25 mouse cellular contexts compared by ENCODE assay signal in the genomic region with DNA sequence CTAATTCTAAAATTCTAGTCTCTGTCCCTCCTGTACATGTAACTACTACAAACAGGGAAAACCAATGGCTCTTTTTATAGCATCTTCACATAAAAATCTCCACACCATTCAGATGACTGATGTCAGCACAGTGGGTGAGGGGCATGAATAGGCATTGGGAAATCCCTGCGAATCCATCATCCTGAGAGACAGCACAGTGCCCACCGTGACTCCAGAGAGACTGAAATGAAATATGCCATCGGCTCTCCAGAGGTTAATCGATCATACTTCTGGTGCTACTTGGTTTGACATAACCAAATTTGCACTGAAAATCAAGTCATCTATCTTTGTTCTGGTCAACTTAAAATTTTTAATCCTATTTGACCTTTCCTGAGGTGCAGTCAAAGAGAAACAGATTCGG.
DNase-seq lines count a peak whose midpoint lies in the region; ATAC-seq lines count a peak whose summit lies in the region.
"Had no signal": no experiment of that assay in that cellular context is flagged by ENCODE, and none has a peak within 500 bp of the region (broad histone marks: within the 10 kb centered on the region; RNA-seq: fewer than 3 reads in every experiment).

No protein-coding gene starts in this region.

- no peaks in the 10 kb centered on the region for H3K27me3 ChIP-seq in hindbrain, embryonic 11.5 days (ENCODE audit: control insufficient read depth, insufficient read depth, low read length)
- H3K27me3 ChIP-seq in hindbrain, embryonic 13.5 days, result no peaks in the 10 kb centered on the region
- no peaks in the 10 kb centered on the region for H3K27me3 ChIP-seq in neural tube, embryonic 11.5 days (ENCODE audit: control insufficient read depth, insufficient read depth, low read length)
- H3K27me3 ChIP-seq in neural tube, embryonic 15.5 days (replicated peaks), result no peaks in the 10 kb centered on the region
- H3K27me3 ChIP-seq: CH12.LX; embryonic facial prominence, embryonic 12.5 days; embryonic facial prominence, embryonic 15.5 days; Patski had no signal

- no peaks in the 10 kb centered on the region for H3K36me3 ChIP-seq in hindbrain, embryonic 11.5 days (ENCODE audit: control insufficient read depth, insufficient read depth, low read length)
- no peaks in the 10 kb centered on the region for H3K36me3 ChIP-seq in hindbrain, embryonic 13.5 days
- H3K36me3 ChIP-seq in neural tube, embryonic 11.5 days (ENCODE audit: control insufficient read depth, insufficient read depth, low read length), result no peaks in the 10 kb centered on the region
- H3K36me3 ChIP-seq in neural tube, embryonic 15.5 days, result no peaks in the 10 kb centered on the region
- H3K36me3 ChIP-seq: embryonic facial prominence, embryonic 12.5 days; embryonic facial prominence, embryonic 15.5 days; G1E had no signal

- WGBS in hindbrain, embryonic 11.5 days, result 62% methylated on average over 5 of the region's 5 CpGs
- WGBS in hindbrain, embryonic 13.5 days, result 52% methylated on average over 5 of the region's 5 CpGs
- WGBS in neural tube, embryonic 11.5 days, result 47% methylated on average over 5 of the region's 5 CpGs
- WGBS in neural tube, embryonic 15.5 days, result 46% methylated on average over 5 of the region's 5 CpGs

- H3K9me3 ChIP-seq in hindbrain, embryonic 11.5 days (ENCODE audit: control insufficient read depth, low read length), result no peaks in the 10 kb centered on the region
- H3K9me3 ChIP-seq in hindbrain, embryonic 13.5 days, result no peaks in the 10 kb centered on the region
- no peaks in the 10 kb centered on the region for H3K9me3 ChIP-seq in neural tube, embryonic 11.5 days (ENCODE audit: control insufficient read depth, low read length)
- no peaks in the 10 kb centered on the region for H3K9me3 ChIP-seq in neural tube, embryonic 15.5 days (replicated peaks)
- H3K9me3 ChIP-seq: embryonic facial prominence, embryonic 12.5 days; embryonic facial prominence, embryonic 15.5 days had no signal

- DNase-seq in hindbrain, embryonic 11.5 days (ENCODE audit: low spot score), result peak; percentile 33
- DNase-seq in neural tube, embryonic 11.5 days (ENCODE audit: low spot score), result peak; percentile 33
- peak; percentile 45 for DNase-seq in embryo, embryonic 10.5 days (ENCODE audit: low spot score)
- DNase-seq in forelimb bud, embryonic 11.5 days (ENCODE audit: low read depth, low spot score), result peak; percentile 7
- no peak for DNase-seq in heart, adult 8-10 months (ENCODE audit: low spot score)
- DNase-seq: adrenal gland, postnatal 10 days; adrenal gland, postnatal 36 days; B cell, adult 2 months; cerebellum, adult 18-20 months; cerebellum, adult 9-10 months; cerebellum, postnatal 14 days; forebrain, postnatal 0 days; gastrocnemius, postnatal 10 days; gastrocnemius, postnatal 36 days; heart, adult 2 months had no signal

- H3K4me2 ChIP-seq in hindbrain, embryonic 11.5 days (replicated peaks; ENCODE audit: low read depth, low read length), result no peak overlapping the region
- H3K4me2 ChIP-seq in hindbrain, embryonic 13.5 days, result no peak overlapping the region
- H3K4me2 ChIP-seq in neural tube, embryonic 11.5 days (ENCODE audit: low read depth), result no peak overlapping the region
- H3K4me2 ChIP-seq in neural tube, embryonic 15.5 days, result no peak overlapping the region
- H3K4me2 ChIP-seq: embryonic facial prominence, embryonic 12.5 days; embryonic facial prominence, embryonic 15.5 days; heart, embryonic 11.5 days had no signal

- peak; percentile 81 for ATAC-seq in hindbrain, embryonic 11.5 days (ENCODE audit: low FRiP score)
- no peak for ATAC-seq in hindbrain, embryonic 13.5 days (ENCODE audit: low FRiP score)
- ATAC-seq in neural tube, embryonic 11.5 days (ENCODE audit: insufficient read depth, low FRiP score, low TSS enrichment), result peak; percentile 63; the same call in 1 of the 2 replicates
- ATAC-seq in neural tube, embryonic 15.5 days (ENCODE audit: low FRiP score), result no peak
- ATAC-seq: forebrain, embryonic 14.5 days; forebrain, postnatal 0 days; intestine, postnatal 0 days; Patski had no signal

- H3K4me3 ChIP-seq in hindbrain, embryonic 11.5 days (ENCODE audit: low read depth, low read length), result no peak overlapping the region
- H3K4me3 ChIP-seq in hindbrain, embryonic 13.5 days, result no peak overlapping the region
- H3K4me3 ChIP-seq in neural tube, embryonic 11.5 days (ENCODE audit: low read depth, low read length), result no peak overlapping the region
- H3K4me3 ChIP-seq in neural tube, embryonic 15.5 days (replicated peaks), result no peak overlapping the region
- H3K4me3 ChIP-seq: embryonic facial prominence, embryonic 12.5 days; embryonic facial prominence, embryonic 15.5 days; heart, adult 2 months had no signal

- H3K4me1 ChIP-seq in hindbrain, embryonic 11.5 days (replicated peaks; ENCODE audit: control insufficient read depth, insufficient read depth, low read length), result no peaks in the 10 kb centered on the region
- H3K4me1 ChIP-seq in hindbrain, embryonic 13.5 days (replicated peaks), result 0 out of 2 replicates have a peak, but pooled peaks cover 5% of the 10 kb centered on the region
- no peaks in the 10 kb centered on the region for H3K4me1 ChIP-seq in neural tube, embryonic 11.5 days (ENCODE audit: control insufficient read depth, insufficient read depth, low read length)
- H3K4me1 ChIP-seq in neural tube, embryonic 15.5 days, result no peaks in the 10 kb centered on the region
- H3K4me1 ChIP-seq: embryonic facial prominence, embryonic 12.5 days; embryonic facial prominence, embryonic 15.5 days had no signal

- no peak overlapping the region for H3K9ac ChIP-seq in hindbrain, embryonic 11.5 days (ENCODE audit: low read depth, low read length)
- H3K9ac ChIP-seq in hindbrain, embryonic 13.5 days, result no peak overlapping the region
- no peak overlapping the region for H3K9ac ChIP-seq in neural tube, embryonic 11.5 days (ENCODE audit: low read length)
- no peak overlapping the region for H3K9ac ChIP-seq in neural tube, embryonic 15.5 days (replicated peaks)
- H3K9ac ChIP-seq: embryonic facial prominence, embryonic 12.5 days; embryonic facial prominence, embryonic 15.5 days; forebrain, postnatal 0 days had no signal

- no peak overlapping the region for H3K27ac ChIP-seq in hindbrain, embryonic 11.5 days (ENCODE audit: low read depth, low read length)
- H3K27ac ChIP-seq in hindbrain, embryonic 13.5 days, result no peak overlapping the region
- H3K27ac ChIP-seq in neural tube, embryonic 11.5 days (ENCODE audit: low read depth, low read length), result no peak overlapping the region
- H3K27ac ChIP-seq in neural tube, embryonic 15.5 days (replicated peaks), result no peak overlapping the region
- H3K27ac ChIP-seq: embryonic facial prominence, embryonic 12.5 days; embryonic facial prominence, embryonic 15.5 days; heart, adult 2 months had no signal

Comparison
In these comparisons a context has a peak if more than half of its experiments do, and no peak if none do; other contexts are left out.
1. ATAC-seq: peak in hindbrain, embryonic 11.5 days (single experiment) and neural tube, embryonic 11.5 days (single experiment); none in hindbrain, embryonic 13.5 days (single experiment) and neural tube, embryonic 15.5 days (single experiment).